Mouse (Mus musculus): Measurements from ENCODE around the gene Olfr548-ps1.

The Olfr548-ps1 gene

DNA sequence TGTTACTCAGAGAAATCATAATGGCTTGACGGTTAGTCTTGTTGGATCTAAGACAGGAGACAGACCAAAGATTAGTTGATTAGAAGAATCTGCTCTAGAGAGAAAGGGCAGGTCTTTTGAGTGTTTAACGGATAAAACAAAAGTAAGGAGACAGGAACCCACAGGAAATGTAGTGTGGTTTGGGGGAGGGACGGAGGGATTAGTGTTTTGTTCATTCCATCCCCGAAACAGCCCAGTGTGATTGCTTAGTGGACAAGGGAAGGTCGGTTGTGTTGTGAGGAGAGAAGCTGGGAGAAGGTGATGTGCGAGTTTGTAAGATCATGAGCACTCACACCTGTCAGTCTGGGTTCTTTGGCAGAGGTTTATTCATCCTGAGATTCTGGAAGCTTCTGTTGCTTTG lies 35.3 kb downstream of the Olfr548-ps1 start:
- DNase-seq = no peak

DNA sequence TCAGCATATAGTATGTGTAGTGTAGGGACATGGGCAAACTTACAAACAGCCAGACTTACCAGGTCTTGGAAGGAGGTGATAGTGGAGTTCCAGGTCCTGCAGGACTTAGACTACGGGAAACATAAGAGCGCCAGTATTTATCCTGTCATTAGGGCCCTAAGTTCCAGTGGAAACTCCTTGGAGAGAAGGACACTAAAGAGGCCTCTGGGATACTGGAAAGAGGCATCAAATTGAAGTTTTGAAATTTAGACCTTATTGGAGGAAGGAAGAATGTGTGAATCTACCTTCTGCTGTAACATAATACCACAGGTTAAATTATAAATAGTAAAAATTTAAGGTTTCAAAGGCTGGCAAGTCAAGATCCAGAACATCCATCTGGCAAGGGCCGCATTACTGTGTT lies 51.1 kb downstream of the Olfr548-ps1 start, which contains the start of gene Olfr551:
Gene Olfr551 (minus strand): TSS at position 101 of the 400 bp plus-strand sequence.
- DNase-seq = no peak

All from kidney, adult 11 months (tissue).